Mouse (Mus musculus) cerebellum, adult 2 months (tissue): ENCODE results near the gene Col15a1.

Experiments used
- CTCF ChIP-seq: fragments of 200-500 bp; IDR thresholded peaks from 2 replicates; pipeline ENCODE4 v1.5.1; 2011; ENCODE audit warnings: low read depth, mild to moderate bottlenecking, control low read depth, low read length, moderate library complexity, borderline replicate concordance; ENCODE audit not compliant: insufficient read depth
- POLR2A ChIP-seq: fragments of 200-500 bp; IDR thresholded peaks from 2 replicates; pipeline ENCODE4 v1.6.1; 2011; ENCODE audit warnings: low read length, control low read depth, borderline replicate concordance; ENCODE audit not compliant: insufficient read depth

GRCm38 (mm10) chr4:47186514-47186913 is 21.4 kb upstream of the Col15a1 start:
- TF ChIP-seq CTCF (no peak), POLR2A (no peak)
